Mouse (Mus musculus): ENCODE measurements around the gene Sema4d.
"Not testable (repeated sequence)": the region's sequence is repeated elsewhere in the genome, so short reads cannot be mapped to it uniquely, and the experiment has no call there.

The Sema4d gene

GRCm38 (mm10) chr13:51793425-51793891 is at the start of gene Sema4d:
Gene Sema4d, minus strand, starts transcription at chr13:51793747.
- peak; percentile 78 for DNase-seq (ENCODE audit: extremely low spot score)

- no peak for DNase-seq (ENCODE audit: extremely low spot score)
Measured at GRCm38 (mm10) chr13:51843298-51843697, 49.8 kb upstream of the Sema4d start.

GRCm38 (mm10) chr13:51842773-51843172 is 49.2 kb upstream of the Sema4d start:
- no peak for DNase-seq (ENCODE audit: extremely low spot score)

- peak; percentile 42 for DNase-seq (ENCODE audit: extremely low spot score)
Measured at GRCm38 (mm10) chr13:51842191-51842590, 48.6 kb upstream of the Sema4d start.

GRCm38 (mm10) chr13:51841541-51842115 is 48.1 kb upstream of the Sema4d start:
- DNase-seq (ENCODE audit: extremely low spot score), result peak; percentile 50

GRCm38 (mm10) chr13:51840702-51841101 is 47.2 kb upstream of the Sema4d start:
- DNase-seq (ENCODE audit: extremely low spot score), result no peak

GRCm38 (mm10) chr13:51839250-51840026 is 45.9 kb upstream of the Sema4d start:
- DNase-seq (ENCODE audit: extremely low spot score), result peak; percentile 66

- DNase-seq (ENCODE audit: extremely low spot score), result no peak
Measured at GRCm38 (mm10) chr13:51837402-51837801, 43.9 kb upstream of the Sema4d start.

GRCm38 (mm10) chr13:51835208-51835607 is 41.7 kb upstream of the Sema4d start:
- not testable (repeated sequence) for DNase-seq (ENCODE audit: extremely low spot score)

GRCm38 (mm10) chr13:51834520-51834919 is 41.0 kb upstream of the Sema4d start:
- DNase-seq (ENCODE audit: extremely low spot score), result no peak

- DNase-seq (ENCODE audit: extremely low spot score), result not testable (repeated sequence)
Measured at GRCm38 (mm10) chr13:51834024-51834423, 40.5 kb upstream of the Sema4d start.

- peak; percentile 34 for DNase-seq (ENCODE audit: extremely low spot score)
Measured at GRCm38 (mm10) chr13:51833611-51834010, 40.1 kb upstream of the Sema4d start.

GRCm38 (mm10) chr13:51832491-51832890 is 38.9 kb upstream of the Sema4d start:
- no peak for DNase-seq (ENCODE audit: extremely low spot score)

- DNase-seq (ENCODE audit: extremely low spot score), result peak; percentile 66
Measured at GRCm38 (mm10) chr13:51830744-51831450, 37.4 kb upstream of the Sema4d start.

- no peak for DNase-seq (ENCODE audit: extremely low spot score)
Measured at GRCm38 (mm10) chr13:51823822-51824495, 30.4 kb upstream of the Sema4d start.

GRCm38 (mm10) chr13:51821988-51822387 is 28.4 kb upstream of the Sema4d start:
- no peak for DNase-seq (ENCODE audit: extremely low spot score)

- DNase-seq (ENCODE audit: extremely low spot score), result no peak
Measured at GRCm38 (mm10) chr13:51819351-51819750, 25.8 kb upstream of the Sema4d start.

GRCm38 (mm10) chr13:51818944-51819326 is 25.4 kb upstream of the Sema4d start:
- no peak for DNase-seq (ENCODE audit: extremely low spot score)

GRCm38 (mm10) chr13:51818170-51818943 is 24.8 kb upstream of the Sema4d start:
- DNase-seq (ENCODE audit: extremely low spot score), result no peak

- no peak for DNase-seq (ENCODE audit: extremely low spot score)
Measured at GRCm38 (mm10) chr13:51816559-51817041, 23.1 kb upstream of the Sema4d start.

Measured in embryo, embryonic 9.5 days (tissue).